Mouse (Mus musculus): ENCODE measurements around the gene Atxn1. TPM values are rescaled to one million over a fixed set of nuclear protein-coding genes. Genes with fewer than 3 reads are reported as not detected.

The Atxn1 gene
- total and polyA plus RNA-seq, 3 experiments = 8.0 to 13.1 (median 9.7) TPM

DNA sequence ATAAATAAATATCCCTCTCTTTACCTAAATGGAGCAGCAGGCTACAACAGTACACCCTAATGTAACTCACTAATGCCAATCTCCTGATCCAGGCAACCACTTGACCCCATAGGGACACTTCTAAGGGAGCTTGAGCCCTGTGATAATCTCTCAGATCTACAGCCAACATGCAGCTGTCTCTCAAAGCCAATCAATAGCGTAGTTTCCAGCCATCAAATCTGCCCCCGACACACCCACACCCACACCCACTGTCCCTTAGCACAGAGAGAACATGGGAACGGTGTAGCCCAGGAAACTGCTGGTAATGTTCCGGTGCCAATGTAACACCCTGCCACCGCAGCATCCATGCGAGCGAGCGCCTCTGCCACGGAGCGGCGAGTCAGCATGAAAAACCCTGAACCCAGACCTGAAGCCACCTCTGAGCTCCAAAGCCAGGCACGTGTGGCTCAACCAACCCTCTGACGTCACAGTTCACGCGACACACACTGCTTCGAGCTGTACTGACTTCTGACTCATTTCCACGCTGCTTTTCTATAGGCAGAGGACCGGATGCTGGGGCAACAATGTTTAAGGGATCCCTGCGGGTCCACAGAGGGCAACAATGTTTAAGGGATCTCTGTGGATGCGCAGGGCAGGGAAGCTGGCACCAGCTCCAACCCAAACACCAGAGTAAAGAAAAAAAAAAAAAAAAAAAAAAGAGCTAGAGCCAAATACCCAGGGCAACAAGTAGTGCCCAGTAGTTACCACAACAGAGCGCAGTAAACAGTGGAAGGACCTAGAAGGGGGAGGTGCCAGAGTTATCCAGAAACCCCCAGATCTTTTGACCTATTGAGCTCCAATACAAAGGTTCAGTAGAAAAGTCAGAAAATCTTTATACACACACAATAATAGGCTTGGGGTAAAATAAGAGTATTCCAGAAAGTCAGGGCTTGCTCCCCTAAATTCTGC lies 47.5 kb downstream of the Atxn1 start:
- Histone ChIP-seq H3K4me3 (replicated peaks in 1 of 3; ENCODE audit: low read depth in 2 of 3, low read length in 2 of 3, poor library complexity in 1 of 3) (no peak overlapping the region), H3K27ac (ENCODE audit: insufficient read depth, low read depth) (no peak overlapping the region), H3K27me3 (replicated peaks) (no peaks in the 10 kb centered on the region), H3K9me3 (replicated peaks; ENCODE audit: low read length) (no peaks in the 10 kb centered on the region), H3K9ac (ENCODE audit: insufficient read depth, low read depth) (no peak overlapping the region), H3K4me2 (ENCODE audit: insufficient read depth, low read depth, poor library complexity, severe bottlenecking) (no peak overlapping the region), H3K79me2 (replicated peaks; ENCODE audit: control insufficient read depth, extremely low read depth, insufficient read depth, poor library complexity, severe bottlenecking) (peaks cover 44% of the 10 kb centered on the region), H3K4me1 (ENCODE audit: control insufficient read depth in 1 of 2, insufficient read depth in 2 of 2) (peaks cover 26 to 85% of the 10 kb centered on the region in 2 experiments), H3K36me3 (replicated peaks in 1 of 2; ENCODE audit: control insufficient read depth in 1 of 2, insufficient read depth in 1 of 2, low read length in 1 of 2) (peaks cover 0 to 63% of the 10 kb centered on the region in 2 experiments)
- dilution Hi-C loops (cut with MboI; ENCODE audit: extremely low pct_ligation_motif_present, extremely low pct_unique_long_range_greater_than_20kb, low sequenced_read_pairs) (no loop called here), in situ Hi-C loops (cut with MboI; ENCODE audit: low pct_ligation_motif_present, low pct_unique_long_range_greater_than_20kb, low sequenced_read_pairs) (no loop called here)
- TF ChIP-seq BHLHE40 (IDR thresholded peaks at IDR 0.05; ENCODE audit: low read depth, low read length) (peak; percentile 47), CHD1 (IDR thresholded peaks at IDR 0.05; ENCODE audit: low read depth, low read length) (no peak)
- DNase-seq (ENCODE audit: extremely low read depth) = no peak

DNA sequence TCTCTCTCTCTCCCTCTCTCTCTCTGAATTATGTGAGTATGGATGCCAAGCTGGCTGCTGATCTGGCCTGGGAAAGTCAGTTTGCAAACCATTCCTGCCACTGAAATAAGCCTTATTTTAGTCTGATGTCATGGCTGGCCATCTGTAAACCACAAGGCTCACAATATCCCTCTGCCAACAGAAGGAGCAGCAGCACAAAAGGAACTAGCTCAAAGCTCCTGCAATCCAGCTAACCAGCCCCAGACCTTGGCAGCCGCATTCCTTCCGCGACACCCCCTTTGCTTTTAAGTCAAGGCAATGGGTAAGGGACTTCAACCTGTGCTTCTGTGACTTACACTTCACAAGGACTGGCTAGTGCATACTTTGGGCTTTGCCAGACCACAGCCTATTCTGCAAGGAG lies 48.9 kb downstream of the Atxn1 start:
- in situ Hi-C loops (cut with MboI; ENCODE audit: low pct_ligation_motif_present, low pct_unique_long_range_greater_than_20kb, low sequenced_read_pairs) (no loop called here), dilution Hi-C loops (cut with MboI; ENCODE audit: extremely low pct_ligation_motif_present, extremely low pct_unique_long_range_greater_than_20kb, low sequenced_read_pairs) (no loop called here)
- Histone ChIP-seq H3K27ac (ENCODE audit: insufficient read depth, low read depth) (no peak overlapping the region), H3K27me3 (replicated peaks) (no peaks in the 10 kb centered on the region), H3K9ac (ENCODE audit: insufficient read depth, low read depth) (no peak overlapping the region), H3K4me2 (ENCODE audit: insufficient read depth, low read depth, poor library complexity, severe bottlenecking) (no peak overlapping the region), H3K4me1 (ENCODE audit: control insufficient read depth in 1 of 2, insufficient read depth in 2 of 2) (peaks cover 34 to 91% of the 10 kb centered on the region in 2 experiments), H3K79me2 (replicated peaks; ENCODE audit: control insufficient read depth, extremely low read depth, insufficient read depth, poor library complexity, severe bottlenecking) (peaks cover 47% of the 10 kb centered on the region), H3K36me3 (replicated peaks in 1 of 2; ENCODE audit: control insufficient read depth in 1 of 2, insufficient read depth in 1 of 2, low read length in 1 of 2) (peaks cover 0 to 59% of the 10 kb centered on the region in 2 experiments), H3K4me3 (replicated peaks in 1 of 3; ENCODE audit: low read depth in 2 of 3, low read length in 2 of 3, poor library complexity in 1 of 3) (no peak overlapping the region), H3K9me3 (replicated peaks; ENCODE audit: low read length) (no peaks in the 10 kb centered on the region)
- no peak for DNase-seq (ENCODE audit: extremely low read depth)
- no peak for TF ChIP-seq IRF4 (IDR thresholded peaks at IDR 0.05; ENCODE audit: low read depth, low read length)
- TF ChIP-seq USF1 (IDR thresholded peaks at IDR 0.05; ENCODE audit: low read depth, low read length) = no peak
- no peak for TF ChIP-seq SMC3 (IDR thresholded peaks at IDR 0.05; ENCODE audit: low read depth, low read length)
- TF ChIP-seq ZNF384 (IDR thresholded peaks at IDR 0.05; ENCODE audit: low read depth, low read length) = no peak
- TF ChIP-seq EP300 (IDR thresholded peaks at IDR 0.05; ENCODE audit: low read length) = no peak
- no peak for TF ChIP-seq CHD1 (IDR thresholded peaks at IDR 0.05; ENCODE audit: low read depth, low read length)
- TF ChIP-seq USF2 (conservative IDR thresholded peaks at IDR 0.05; ENCODE audit: low read depth, low read length) = no peak
- TF ChIP-seq MYC (IDR thresholded peaks at IDR 0.05; ENCODE audit: low read depth, low read length) = no peak
- TF ChIP-seq JUND (conservative IDR thresholded peaks at IDR 0.05; ENCODE audit: low read depth, low read length) = no peak
- TF ChIP-seq ETS1 (conservative IDR thresholded peaks at IDR 0.05; ENCODE audit: low read depth, low read length) = no peak
- no peak for TF ChIP-seq UBTF (IDR thresholded peaks at IDR 0.05; ENCODE audit: low read depth, low read length)
- TF ChIP-seq ZKSCAN1 (IDR thresholded peaks at IDR 0.05; ENCODE audit: borderline replicate concordance, low read depth, low read length) = no peak
- TF ChIP-seq JUN (IDR thresholded peaks at IDR 0.05; ENCODE audit: insufficient read depth, low read depth, low read length) = no peak
- TF ChIP-seq RCOR1 (conservative IDR thresholded peaks at IDR 0.05; ENCODE audit: low read depth, low read length) = no peak
- no peak for TF ChIP-seq POLR2A (IDR thresholded peaks at IDR 0.05; ENCODE audit: low read depth, low read length)
- TF ChIP-seq MAFK (IDR thresholded peaks at IDR 0.05; ENCODE audit: insufficient replicate concordance, low read length) = no peak
- no peak for TF ChIP-seq GABPA (IDR thresholded peaks at IDR 0.05; ENCODE audit: insufficient replicate concordance, low read depth, low read length)
- no peak for TF ChIP-seq NRF1 (IDR thresholded peaks at IDR 0.05; ENCODE audit: low read depth, low read length)
